Mouse (Mus musculus): ENCODE results near the gene Trpm3. TPM values are rescaled to one million over a fixed set of nuclear protein-coding genes. Genes with fewer than 3 reads are reported as not detected.

Trpm3 gene
- polyA plus RNA-seq, 1 experiment from 2014 or later, result 23.3 TPM

DNA sequence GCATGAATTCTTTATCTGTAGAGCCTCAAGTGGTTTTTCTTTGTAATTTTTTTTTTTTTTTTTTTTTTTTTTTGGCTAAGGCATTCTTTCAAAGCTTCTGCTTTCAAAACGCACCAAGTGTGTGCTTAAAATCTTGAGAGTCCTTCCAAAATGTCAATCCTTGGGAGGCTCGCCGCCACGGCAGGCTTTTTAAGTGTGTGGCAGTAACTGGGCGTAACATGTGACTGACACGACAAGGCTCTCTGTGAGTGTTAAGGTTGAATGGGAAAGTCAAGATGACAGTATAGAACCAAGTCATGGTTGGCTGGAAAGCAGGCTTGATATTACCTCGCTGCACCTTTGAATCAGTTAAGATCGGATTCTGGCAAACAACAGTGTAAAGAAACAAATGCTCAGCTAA is 200.1 kb downstream of the Trpm3 start:
- H3K9ac ChIP-seq (replicated peaks; ENCODE audit: low read depth, low read length), result no peak overlapping the region
- H3K4me3 ChIP-seq (ENCODE audit: low read depth, low read length), result no peak overlapping the region
- no peaks in the 10 kb centered on the region for H3K4me1 ChIP-seq (ENCODE audit: control insufficient read depth, insufficient read depth, low read length)
- H3K4me2 ChIP-seq (ENCODE audit: low read depth, low read length), result no peak overlapping the region
- WGBS, result 87% methylated on average over 8 of the region's 8 CpGs
- ATAC-seq (ENCODE audit: low read depth), result no peak
- H3K27ac ChIP-seq (ENCODE audit: low read depth, low read length), result no peak overlapping the region
- no peaks in the 10 kb centered on the region for H3K36me3 ChIP-seq (ENCODE audit: control insufficient read depth, insufficient read depth, low read length)
- no peaks in the 10 kb centered on the region for H3K27me3 ChIP-seq (ENCODE audit: control insufficient read depth, insufficient read depth, low read length)
- H3K9me3 ChIP-seq (ENCODE audit: control insufficient read depth, low read length), result no peaks in the 10 kb centered on the region

DNA sequence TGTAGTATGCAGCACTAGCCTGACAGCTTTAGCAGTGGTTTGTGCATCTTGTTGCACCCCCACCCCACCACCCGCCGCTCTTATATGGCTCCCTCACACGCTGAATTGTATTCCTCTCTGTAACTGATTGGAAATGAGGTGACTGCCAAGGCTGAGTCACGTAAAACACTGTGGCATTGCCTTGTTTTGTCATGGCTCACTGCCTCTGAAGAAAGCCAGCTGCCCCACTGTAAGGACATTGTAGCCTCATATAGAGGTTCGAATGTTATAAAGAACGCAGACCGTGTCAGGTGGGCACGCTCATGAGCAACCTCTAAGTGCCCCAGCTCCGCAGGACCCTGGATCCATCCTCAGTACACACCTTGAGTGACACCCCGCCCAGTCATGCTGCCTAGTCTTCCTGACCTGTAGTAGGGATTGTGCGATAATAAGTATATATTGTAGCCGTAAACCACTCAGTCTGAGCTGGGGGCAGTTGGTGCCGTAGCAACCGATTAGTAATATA is 215.2 kb downstream of the Trpm3 start:
- H3K9ac ChIP-seq (replicated peaks; ENCODE audit: low read depth, low read length), result no peak overlapping the region
- ATAC-seq (ENCODE audit: low read depth), result peak; percentile 87
- no peaks in the 10 kb centered on the region for H3K36me3 ChIP-seq (ENCODE audit: control insufficient read depth, insufficient read depth, low read length)
- no peaks in the 10 kb centered on the region for H3K27me3 ChIP-seq (ENCODE audit: control insufficient read depth, insufficient read depth, low read length)
- H3K27ac ChIP-seq (ENCODE audit: low read depth, low read length), result no peak overlapping the region
- peak overlapping the region; percentile 20; the same call in 1 of the 2 replicates for H3K4me2 ChIP-seq (ENCODE audit: low read depth, low read length)
- WGBS, result 41% methylated on average over 14 of the region's 14 CpGs
- no peaks in the 10 kb centered on the region for H3K9me3 ChIP-seq (ENCODE audit: control insufficient read depth, low read length)
- H3K4me1 ChIP-seq (ENCODE audit: control insufficient read depth, insufficient read depth, low read length), result no peaks in the 10 kb centered on the region
- H3K4me3 ChIP-seq (ENCODE audit: low read depth, low read length), result no peak overlapping the region

DNA sequence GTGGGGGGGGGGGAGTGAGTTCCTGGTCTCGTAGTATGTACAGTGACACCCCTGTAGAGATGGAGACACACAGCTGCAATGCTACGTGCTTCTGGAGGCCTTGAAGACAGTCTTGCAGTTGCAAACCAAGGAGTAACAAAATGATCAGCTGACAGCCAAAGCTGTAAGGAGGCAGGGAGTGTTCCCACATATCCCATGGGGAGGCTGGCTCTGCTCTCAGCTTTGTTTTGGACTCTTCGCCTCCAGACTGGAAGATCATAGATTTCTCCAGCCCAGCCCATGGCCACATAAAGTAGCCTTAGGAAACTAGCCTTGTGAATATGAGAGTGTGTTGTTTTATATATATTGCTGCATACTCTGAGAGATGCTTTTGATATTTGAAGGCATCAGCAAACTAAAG is 248.0 kb downstream of the Trpm3 start:
- Histone ChIP-seq H3K9ac (replicated peaks; ENCODE audit: low read depth, low read length) (no peak overlapping the region), H3K27ac (ENCODE audit: low read depth, low read length) (no peak overlapping the region), H3K36me3 (ENCODE audit: control insufficient read depth, insufficient read depth, low read length) (no peaks in the 10 kb centered on the region), H3K4me1 (ENCODE audit: control insufficient read depth, insufficient read depth, low read length) (no peaks in the 10 kb centered on the region), H3K4me2 (ENCODE audit: low read depth, low read length) (no peak overlapping the region), H3K4me3 (ENCODE audit: low read depth, low read length) (no peak overlapping the region), H3K27me3 (ENCODE audit: control insufficient read depth, insufficient read depth, low read length) (no peaks in the 10 kb centered on the region), H3K9me3 (ENCODE audit: control insufficient read depth, low read length) (no peaks in the 10 kb centered on the region)
- 83% methylated on average over 3 of the region's 3 CpGs for WGBS
- no peak for ATAC-seq (ENCODE audit: low read depth)

DNA sequence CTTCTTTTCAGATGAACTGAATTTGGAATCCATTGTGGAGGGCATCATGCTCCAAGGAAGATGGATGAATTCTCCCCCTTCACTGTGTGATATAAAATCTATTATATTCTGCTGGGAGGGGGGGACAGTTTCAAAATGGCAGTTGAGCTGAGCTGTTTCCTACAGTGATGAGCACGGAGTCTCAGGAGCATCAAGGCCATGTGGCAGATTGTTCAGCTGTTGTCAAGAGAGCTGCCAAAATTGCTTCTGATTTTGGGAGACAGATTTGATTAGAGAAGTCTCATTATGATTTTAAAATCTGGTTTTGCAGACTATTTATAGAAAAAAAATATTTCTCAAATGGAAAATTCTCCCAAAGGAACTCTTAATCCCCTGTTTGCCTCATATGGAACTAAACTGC is 255.9 kb downstream of the Trpm3 start:
- Histone ChIP-seq H3K27me3 (ENCODE audit: control insufficient read depth, insufficient read depth, low read length) (no peaks in the 10 kb centered on the region), H3K4me3 (ENCODE audit: low read depth, low read length) (no peak overlapping the region), H3K9me3 (ENCODE audit: control insufficient read depth, low read length) (no peaks in the 10 kb centered on the region), H3K4me1 (ENCODE audit: control insufficient read depth, insufficient read depth, low read length) (no peaks in the 10 kb centered on the region), H3K9ac (replicated peaks; ENCODE audit: low read depth, low read length) (no peak overlapping the region), H3K4me2 (ENCODE audit: low read depth, low read length) (no peak overlapping the region), H3K36me3 (ENCODE audit: control insufficient read depth, insufficient read depth, low read length) (no peaks in the 10 kb centered on the region), H3K27ac (ENCODE audit: low read depth, low read length) (no peak overlapping the region)
- 44% methylated on average over 1 of the region's 1 CpGs for WGBS
- ATAC-seq (ENCODE audit: low read depth), result no peak

DNA sequence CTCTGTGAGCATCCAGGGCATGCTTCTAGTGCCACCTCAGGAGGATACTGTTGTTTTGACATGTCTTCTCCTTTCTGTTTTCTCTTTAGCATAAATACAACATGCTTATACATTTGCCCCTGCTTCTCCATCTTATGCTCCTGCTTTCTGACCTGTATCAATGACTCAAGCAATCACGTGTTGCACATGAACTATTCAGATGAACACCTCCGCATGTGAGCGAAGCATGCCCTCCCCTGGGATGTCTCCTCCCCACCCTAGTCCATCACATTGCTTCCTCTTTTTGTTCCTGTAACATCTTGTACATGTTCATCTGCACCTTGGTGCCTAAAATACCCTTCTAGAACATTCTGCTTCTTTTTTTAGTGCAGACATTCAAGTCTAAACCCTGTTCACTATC is 265.2 kb downstream of the Trpm3 start:
- 96% methylated on average over 3 of the region's 3 CpGs for WGBS
- H3K27me3 ChIP-seq (ENCODE audit: control insufficient read depth, insufficient read depth, low read length), result no peaks in the 10 kb centered on the region
- H3K9ac ChIP-seq (replicated peaks; ENCODE audit: low read depth, low read length), result no peak overlapping the region
- H3K4me1 ChIP-seq (ENCODE audit: control insufficient read depth, insufficient read depth, low read length), result no peaks in the 10 kb centered on the region
- H3K36me3 ChIP-seq (ENCODE audit: control insufficient read depth, insufficient read depth, low read length), result no peaks in the 10 kb centered on the region
- H3K9me3 ChIP-seq (ENCODE audit: control insufficient read depth, low read length), result no peaks in the 10 kb centered on the region
- H3K4me2 ChIP-seq (ENCODE audit: low read depth, low read length), result no peak overlapping the region
- H3K27ac ChIP-seq (ENCODE audit: low read depth, low read length), result no peak overlapping the region
- no peak for ATAC-seq (ENCODE audit: low read depth)
- H3K4me3 ChIP-seq (ENCODE audit: low read depth, low read length), result no peak overlapping the region

DNA sequence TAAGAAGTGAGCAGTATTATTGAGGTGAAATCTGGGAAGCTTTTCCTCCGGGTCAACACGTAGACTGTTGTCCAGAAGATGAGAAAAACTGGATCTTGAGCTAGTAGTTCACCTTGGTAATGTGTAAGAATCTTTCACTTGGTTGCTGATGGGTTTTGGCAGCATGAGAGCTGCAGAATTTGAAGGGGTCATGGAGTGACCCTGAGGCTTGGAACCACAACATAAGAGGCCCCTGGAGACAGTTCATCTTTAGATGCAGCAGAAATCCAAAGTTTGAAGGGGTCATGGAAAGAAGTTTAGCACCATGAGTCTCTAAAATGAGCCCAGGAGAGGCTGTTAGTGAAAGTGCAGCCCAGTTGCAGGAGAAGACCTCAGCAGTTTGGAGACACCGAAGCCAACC is 279.4 kb downstream of the Trpm3 start:
- no peak overlapping the region for H3K9ac ChIP-seq (replicated peaks; ENCODE audit: low read depth, low read length)
- ATAC-seq (ENCODE audit: low read depth), result no peak
- no peak overlapping the region for H3K4me2 ChIP-seq (ENCODE audit: low read depth, low read length)
- H3K27me3 ChIP-seq (ENCODE audit: control insufficient read depth, insufficient read depth, low read length), result no peaks in the 10 kb centered on the region
- 93% methylated on average over 3 of the region's 3 CpGs for WGBS
- H3K4me3 ChIP-seq (ENCODE audit: low read depth, low read length), result no peak overlapping the region
- no peaks in the 10 kb centered on the region for H3K9me3 ChIP-seq (ENCODE audit: control insufficient read depth, low read length)
- H3K27ac ChIP-seq (ENCODE audit: low read depth, low read length), result no peak overlapping the region
- no peaks in the 10 kb centered on the region for H3K36me3 ChIP-seq (ENCODE audit: control insufficient read depth, insufficient read depth, low read length)
- H3K4me1 ChIP-seq (ENCODE audit: control insufficient read depth, insufficient read depth, low read length), result no peaks in the 10 kb centered on the region

DNA sequence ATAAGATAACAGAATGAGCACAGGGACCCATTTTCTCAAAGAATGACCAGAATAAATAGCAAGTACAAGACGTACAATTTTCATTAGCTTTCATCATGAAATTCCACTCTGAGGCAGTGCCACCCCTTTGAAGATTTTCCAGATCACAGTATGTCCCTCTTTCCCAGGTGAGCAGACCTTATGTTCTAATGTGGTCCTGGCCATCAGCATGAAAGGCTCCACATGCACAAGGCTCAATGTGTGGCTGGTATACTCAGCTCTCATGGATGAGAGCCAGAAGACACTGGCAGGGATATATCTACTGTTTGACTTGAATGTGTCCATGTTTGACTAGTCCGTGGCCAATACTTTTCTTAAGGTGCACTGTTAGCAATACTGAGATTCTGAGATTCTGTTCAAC is 298.4 kb downstream of the Trpm3 start:
- Histone ChIP-seq H3K4me3 (ENCODE audit: low read depth, low read length) (no peak overlapping the region), H3K27me3 (ENCODE audit: control insufficient read depth, insufficient read depth, low read length) (no peaks in the 10 kb centered on the region), H3K27ac (ENCODE audit: low read depth, low read length) (no peak overlapping the region), H3K4me2 (ENCODE audit: low read depth, low read length) (no peak overlapping the region), H3K9ac (replicated peaks; ENCODE audit: low read depth, low read length) (no peak overlapping the region), H3K9me3 (ENCODE audit: control insufficient read depth, low read length) (no peaks in the 10 kb centered on the region), H3K36me3 (ENCODE audit: control insufficient read depth, insufficient read depth, low read length) (no peaks in the 10 kb centered on the region), H3K4me1 (ENCODE audit: control insufficient read depth, insufficient read depth, low read length) (no peaks in the 10 kb centered on the region)
- 93% methylated on average over 2 of the region's 2 CpGs for WGBS
- no peak for ATAC-seq (ENCODE audit: low read depth)

DNA sequence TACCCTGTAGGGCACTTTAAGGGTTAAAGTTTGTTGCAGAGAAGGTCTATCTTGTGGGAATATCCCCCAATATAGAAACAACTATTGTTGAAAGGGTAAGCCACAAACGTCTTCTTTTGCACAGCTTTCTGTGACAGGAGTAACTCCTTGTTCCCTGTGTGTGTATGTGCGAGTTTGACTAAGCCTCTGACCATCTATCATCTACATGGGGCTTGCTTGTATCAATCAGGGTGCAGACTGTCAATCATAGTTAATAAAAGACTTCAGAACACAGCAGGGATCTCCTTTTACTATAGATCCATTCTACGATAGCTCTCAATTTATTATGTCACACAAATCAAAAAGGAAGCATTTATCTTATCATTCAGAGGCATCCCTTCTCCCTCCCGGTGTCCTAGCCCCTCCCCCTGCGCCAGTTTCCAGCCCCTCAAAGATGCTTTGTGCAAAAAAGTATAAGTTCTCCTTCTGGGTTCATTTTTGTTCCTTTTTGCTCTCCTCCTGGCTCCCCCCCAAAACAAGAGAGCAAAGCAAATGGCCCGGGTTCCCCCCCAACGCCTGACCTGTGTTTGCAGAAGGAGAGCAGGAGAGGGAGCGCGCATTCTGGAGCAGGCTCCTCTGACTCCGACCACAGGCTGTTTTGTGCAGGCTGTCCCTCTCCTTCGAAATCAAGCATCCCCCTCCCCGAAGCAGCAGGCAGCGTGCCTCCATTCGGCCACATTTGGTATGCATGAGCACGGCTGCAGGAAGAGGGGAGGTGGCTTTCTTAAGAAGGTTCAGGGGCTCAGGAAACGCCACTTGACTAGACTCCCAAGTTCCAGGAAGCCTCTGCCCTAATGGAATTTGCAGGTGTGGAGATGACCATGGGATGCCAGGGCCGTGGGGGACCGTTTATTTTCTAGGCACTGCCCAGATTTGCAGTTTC is 308.8 kb downstream of the Trpm3 start:
- 2% methylated on average over 18 of the region's 18 CpGs for WGBS
- H3K27me3 ChIP-seq (ENCODE audit: control insufficient read depth, insufficient read depth, low read length), result no peaks in the 10 kb centered on the region
- peak; percentile 82 for ATAC-seq (ENCODE audit: low read depth)
- peak overlapping the region; percentile 33 for H3K9ac ChIP-seq (replicated peaks; ENCODE audit: low read depth, low read length)
- H3K4me1 ChIP-seq (ENCODE audit: control insufficient read depth, insufficient read depth, low read length), result no peaks in the 10 kb centered on the region
- H3K27ac ChIP-seq (ENCODE audit: low read depth, low read length), result no peak overlapping the region
- no peaks in the 10 kb centered on the region for H3K9me3 ChIP-seq (ENCODE audit: control insufficient read depth, low read length)
- H3K4me3 ChIP-seq (ENCODE audit: low read depth, low read length), result peak overlapping the region; percentile 34
- H3K4me2 ChIP-seq (ENCODE audit: low read depth, low read length), result peak overlapping the region; percentile 68
- no peaks in the 10 kb centered on the region for H3K36me3 ChIP-seq (ENCODE audit: control insufficient read depth, insufficient read depth, low read length)

Data from neural tube, embryonic 14.5 days (tissue).